Mouse (Mus musculus) ES-E14 (cell line): ENCODE measurements around the gene Bcam. TPM values are rescaled to one million over a fixed set of nuclear protein-coding genes. Genes with fewer than 3 reads are reported as not detected.
A peak's percentile ranks its signal among the peaks of the same experiment; 100 is the strongest.
"Not testable (repeated sequence)": the region's sequence is repeated elsewhere in the genome, so short reads cannot be mapped to it uniquely, and the experiment has no call there.

ENCODE experiments used
- DNase-seq: peaks from one replicate; pipeline ENCODE4 v3.0.0-alpha.2; 2013; ENCODE audit warnings: low read depth, low spot score
- H3K27ac ChIP-seq: 2 replicates; pipeline ENCODE4 v1.5.1; 2012; ENCODE audit warnings: low read depth, mild to moderate bottlenecking, low read length, moderate library complexity, mixed read lengths; ENCODE audit not compliant: poor library complexity, insufficient read depth, severe bottlenecking
- H3K36me3 ChIP-seq: 2 replicates; pipeline ENCODE4 v1.6.1; 2012; ENCODE audit warnings: mild to moderate bottlenecking, low read length, moderate library complexity, mixed read lengths; ENCODE audit not compliant: control insufficient read depth, poor library complexity, insufficient read depth, severe bottlenecking
- H3K4me1 ChIP-seq, 2 experiments: fragments of 150-350 bp in 1 of 2; sonication (generic) in 1 of 2; 2 replicates each; pipeline ENCODE4 v1.6.1; 2012; ENCODE audit warnings: low read length in 2 of 2, mild to moderate bottlenecking in 1 of 2, mixed read lengths in 1 of 2; ENCODE audit not compliant: control insufficient read depth in 2 of 2, insufficient read depth in 2 of 2, poor library complexity in 1 of 2
- H3K4me3 ChIP-seq, 2 experiments: fragments of 150-350 bp in 1 of 2; sonication (generic) in 1 of 2; 2 replicates each; pipeline ENCODE4 v1.5.1; 2012; ENCODE audit warnings: low read length in 2 of 2, low read depth in 1 of 2, mild to moderate bottlenecking in 1 of 2, mixed read lengths in 1 of 2; ENCODE audit not compliant: insufficient read depth in 1 of 2, poor library complexity in 1 of 2, severe bottlenecking in 1 of 2
- H3K9ac ChIP-seq: 2 replicates; pipeline ENCODE4 v1.6.1; 2012; ENCODE audit warnings: low read depth, mild to moderate bottlenecking, low read length, mixed read lengths; ENCODE audit not compliant: poor library complexity, insufficient read depth, severe bottlenecking
- H3K9me3 ChIP-seq: fragments of 150-350 bp; sonication (generic); 2 replicates; pipeline ENCODE4 v1.6.1; 2012; ENCODE audit warnings: low read depth, mild to moderate bottlenecking, low read length; ENCODE audit not compliant: control insufficient read depth, insufficient read depth
- CHD2 ChIP-seq: IDR thresholded peaks from 2 replicates; pipeline ENCODE4 v1.6.1; 2014; ENCODE audit warnings: mild to moderate bottlenecking, low read depth, low read length, inconsistent platforms
- HCFC1 ChIP-seq: IDR thresholded peaks from 2 replicates; pipeline ENCODE4 v1.6.1; 2012; ENCODE audit warnings: low read length, inconsistent platforms, borderline replicate concordance; ENCODE audit not compliant: insufficient read depth
- MAFK ChIP-seq: IDR thresholded peaks from 2 replicates; pipeline ENCODE4 v1.6.1; 2014; ENCODE audit warnings: mild to moderate bottlenecking, low read depth, low read length, inconsistent platforms; ENCODE audit not compliant: insufficient read depth
- ZC3H11A ChIP-seq: IDR thresholded peaks from 2 replicates; pipeline ENCODE4 v1.6.1; 2012; ENCODE audit warnings: low read depth, mild to moderate bottlenecking, inconsistent platforms, low read length, borderline replicate concordance
- ZNF384 ChIP-seq: IDR thresholded peaks from 2 replicates; pipeline ENCODE4 v1.6.1; 2012; ENCODE audit warnings: low read depth, low read length, inconsistent platforms
- in situ Hi-C, 2 experiments: fragments of 600-800 bp; cut with MboI; formaldehyde crosslinking; loops; one replicate each; pipeline ENCODE4 v1.15.1; 2025; ENCODE audit warnings: low sequenced_read_pairs in 2 of 2, inconsistent platforms in 1 of 2; ENCODE audit not compliant: unreplicated experiment in 2 of 2
- total RNA-seq: library from RNA; depleted of rRNA; stranded (reverse); fragments of 300-350 nt; gene quantifications from 2 replicates; pipeline ENCODE4 v1.2.3, GENCODE M21; 2012

Bcam gene
- total RNA-seq, 1 experiment = 167 TPM

- no peak for TF ChIP-seq CHD2
- TF ChIP-seq ZC3H11A = no peak
- Histone ChIP-seq H3K9me3 (no peaks in the 10 kb centered on the region), H3K36me3 (no peaks in the 10 kb centered on the region; the same call in 1 of the 2 replicates), H3K4me3 (no peak overlapping the region), H3K4me1 (peaks cover 0 to 2% of the 10 kb centered on the region in 2 experiments; a peak in 1 of 4 replicates), H3K27ac (no peak overlapping the region), H3K9ac (no peak overlapping the region)
- in situ Hi-C loops = no loop called here
- no peak for DNase-seq
These were observed 22.1 kb upstream of the Bcam start for GRCm38 (mm10) chr7:19792701-19793630.

- H3K27ac ChIP-seq, DNase-seq, H3K36me3 ChIP-seq, H3K9me3 ChIP-seq, in situ Hi-C loops, H3K9ac ChIP-seq, H3K4me3 ChIP-seq, H3K4me1 ChIP-seq: not testable (repeated sequence)
These were observed 20.7 kb upstream of the Bcam start for GRCm38 (mm10) chr7:19791504-19791903.

GRCm38 (mm10) chr7:19789904-19790347 is 19.1 kb upstream of the Bcam start:
- in situ Hi-C loops = loop anchor here in 1 of 2 experiments (5.0 kb wide), 1 partner anchor 43 kb away; no protein-coding TSS in a partner anchor
- no peak for TF ChIP-seq ZNF384
- TF ChIP-seq ZC3H11A = no peak
- TF ChIP-seq HCFC1 = no peak
- no peak for TF ChIP-seq CHD2
- TF ChIP-seq MAFK = no peak
- peak overlapping the region in 1 of 2 experiments; percentile 47; a peak in 1 of 4 replicates for H3K4me3 ChIP-seq
- H3K9me3 ChIP-seq = no peaks in the 10 kb centered on the region
- H3K9ac ChIP-seq = 0 out of 2 replicates have a peak overlapping the region, but pooled peaks have one; percentile 13
- H3K4me1 ChIP-seq = peaks cover 0 to 3% of the 10 kb centered on the region in 2 experiments; a peak in 2 of 4 replicates
- H3K27ac ChIP-seq = no peak overlapping the region
- DNase-seq = peak; percentile 80
- no peaks in the 10 kb centered on the region; the same call in 1 of the 2 replicates for H3K36me3 ChIP-seq

- in situ Hi-C loops = loop anchor here in 1 of 2 experiments (5.0 kb wide), 1 partner anchor 39 kb away; no protein-coding TSS in a partner anchor
- Histone ChIP-seq H3K9ac (no peak overlapping the region), H3K4me3 (no peak overlapping the region), H3K4me1 (peaks cover 0 to 5% of the 10 kb centered on the region in 2 experiments; a peak in 2 of 4 replicates), H3K27ac (no peak overlapping the region), H3K9me3 (no peaks in the 10 kb centered on the region), H3K36me3 (no peaks in the 10 kb centered on the region; the same call in 1 of the 2 replicates)
- DNase-seq = no peak
- no peak for TF ChIP-seq MAFK
- TF ChIP-seq ZNF384 = no peak
- no peak for TF ChIP-seq ZC3H11A
- no peak for TF ChIP-seq HCFC1
- no peak for TF ChIP-seq CHD2
These were observed 15.2 kb upstream of the Bcam start for GRCm38 (mm10) chr7:19785874-19786458.
